ENCODE assay signal across 9 mouse cellular contexts in genomic region chr2:154657486-154658237, GRCm38 (mm10). TPM values are rescaled to one million over a fixed set of nuclear protein-coding genes. Genes with fewer than 3 reads are reported as not detected.
DNase-seq lines count a peak whose midpoint lies in the region; ATAC-seq and TF ChIP-seq lines count a peak whose summit lies in the region.
"Had no signal": no experiment of that assay in that cellular context is flagged by ENCODE, and none has a peak within 500 bp of the region (broad histone marks: within the 10 kb centered on the region; RNA-seq: fewer than 3 reads in every experiment).

No protein-coding gene starts in this region.

- in situ Hi-C loops in ES-E14 (cut with MboI; ENCODE audit: low sequenced_read_pairs in 2 of 2, unreplicated experiment in 2 of 2): no loop called here

- peaks cover 10% of the 10 kb centered on the region for H3K36me3 ChIP-seq in ES-E14 (ENCODE audit: control insufficient read depth, insufficient read depth, low read length, poor library complexity, severe bottlenecking)
- H3K36me3 ChIP-seq in hindbrain, embryonic 12.5 days: peaks cover 17% of the 10 kb centered on the region
- peaks cover 13% of the 10 kb centered on the region; the same call in 1 of the 2 replicates for H3K36me3 ChIP-seq in liver, embryonic 11.5 days (ENCODE audit: control insufficient read depth, insufficient read depth, low read length)

- DNase-seq in 3T3-L1 (ENCODE audit: low read depth, low spot score): peak; percentile 85
- no peak for DNase-seq in ES-E14 (ENCODE audit: low read depth, low spot score)
- DNase-seq in liver, embryonic 11.5 days (ENCODE audit: low spot score): peak; percentile 50
- peak; percentile 65 for DNase-seq in monocyte, adult 2 months (ENCODE audit: low read depth in 1 of 2, low spot score in 2 of 2)
- DNase-seq in layer of hippocampus, postnatal 36 days: no peak
- DNase-seq in cerebellum, adult 11-12 months: no peak

- H3K27me3 ChIP-seq in hindbrain, embryonic 12.5 days: no peaks in the 10 kb centered on the region
- H3K27me3 ChIP-seq in liver, embryonic 11.5 days (replicated peaks; ENCODE audit: control insufficient read depth, insufficient read depth, low read length): no peaks in the 10 kb centered on the region

- peak overlapping the region; percentile 84 to 96 for H3K4me3 ChIP-seq in ES-E14 (ENCODE audit: insufficient read depth in 1 of 2, low read depth in 1 of 2, low read length in 2 of 2, poor library complexity in 1 of 2, severe bottlenecking in 1 of 2)
- peak overlapping the region; percentile 89 for H3K4me3 ChIP-seq in hindbrain, embryonic 12.5 days
- peak overlapping the region; percentile 82 for H3K4me3 ChIP-seq in liver, embryonic 11.5 days (ENCODE audit: low read depth, low read length)

- no peaks in the 10 kb centered on the region for H3K9me3 ChIP-seq in ES-E14 (ENCODE audit: control insufficient read depth, insufficient read depth, low read depth, low read length)
- H3K9me3 ChIP-seq in hindbrain, embryonic 12.5 days (replicated peaks): no peaks in the 10 kb centered on the region
- H3K9me3 ChIP-seq in liver, embryonic 11.5 days (ENCODE audit: control insufficient read depth, low read length): no peaks in the 10 kb centered on the region

- no peak overlapping the region for H3K27ac ChIP-seq in ES-E14 (ENCODE audit: insufficient read depth, low read depth, low read length, poor library complexity, severe bottlenecking)
- peak overlapping the region; percentile 79 for H3K27ac ChIP-seq in hindbrain, embryonic 12.5 days
- H3K27ac ChIP-seq in liver, embryonic 11.5 days (ENCODE audit: low read depth, low read length): peak overlapping the region; percentile 83

- peaks cover 7 to 11% of the 10 kb centered on the region in 2 experiments; a peak in 3 of 4 replicates for H3K4me1 ChIP-seq in ES-E14 (ENCODE audit: control insufficient read depth in 2 of 2, insufficient read depth in 2 of 2, low read length in 2 of 2, poor library complexity in 1 of 2)
- peaks cover 22% of the 10 kb centered on the region for H3K4me1 ChIP-seq in hindbrain, embryonic 12.5 days
- H3K4me1 ChIP-seq in liver, embryonic 11.5 days (replicated peaks; ENCODE audit: control insufficient read depth, insufficient read depth, low read length): peaks cover 28% of the 10 kb centered on the region

- peak overlapping the region; percentile 85 for H3K9ac ChIP-seq in ES-E14 (ENCODE audit: insufficient read depth, low read depth, low read length, poor library complexity, severe bottlenecking)
- peak overlapping the region; percentile 95 for H3K9ac ChIP-seq in hindbrain, embryonic 12.5 days
- H3K9ac ChIP-seq in liver, embryonic 11.5 days (ENCODE audit: low read depth, low read length): peak overlapping the region; percentile 85

- peak; percentile 51 for ATAC-seq in erythroid progenitor cell, adult 5-6 weeks (replicated peaks; ENCODE audit: low FRiP score, poor library complexity, severe bottlenecking)
- no peak for ATAC-seq in hindbrain, embryonic 12.5 days (ENCODE audit: low FRiP score)
- peak; percentile 19; the same call in 1 of the 2 replicates for ATAC-seq in liver, embryonic 11.5 days (replicated peaks; ENCODE audit: low FRiP score)

- WGBS in hindbrain, embryonic 12.5 days: 18% methylated on average over 12 of the region's 12 CpGs
- 3% methylated on average over 12 of the region's 12 CpGs for WGBS in liver, embryonic 11.5 days

- H3K4me2 ChIP-seq in hindbrain, embryonic 12.5 days (replicated peaks): peak overlapping the region; percentile 94
- H3K4me2 ChIP-seq in liver, embryonic 11.5 days: peak overlapping the region; percentile 76

TF ChIP-seq in ES-E14, 5 proteins besides CTCF, POLR2A, EP300 and RAD21:
- TF ChIP-seq ZC3H11A (IDR thresholded peaks at IDR 0.05; ENCODE audit: borderline replicate concordance, low read depth, low read length) (no peak), ZNF384 (IDR thresholded peaks at IDR 0.05; ENCODE audit: low read depth, low read length) (no peak), CHD2 (IDR thresholded peaks at IDR 0.05; ENCODE audit: low read depth, low read length) (no peak), MAFK (IDR thresholded peaks at IDR 0.05; ENCODE audit: insufficient read depth, low read depth, low read length) (no peak), HCFC1 (IDR thresholded peaks at IDR 0.05; ENCODE audit: borderline replicate concordance, insufficient read depth, low read length) (no peak)
TF ChIP-seq in ES-E14: peak in this region for 0.

RNA-seq across cellular contexts. Expression of gene Chmp4b, which starts 6.2 kb away (rescaled TPM):
- 60.4 and 94.3 TPM in 2 replicates for total RNA-seq in ES-E14 (2012; rRNA removed)
- total RNA-seq in erythroid progenitor cell, adult 5-6 weeks (2015; ENCODE audit: low replicate concordance): 58.0 and 78.4 TPM in 2 replicates
- 45.3 and 70.0 TPM in 2 replicates for total RNA-seq in erythroid progenitor cell, adult 5-6 weeks (2017; ENCODE audit: low replicate concordance)
- 26.6 and 28.4 TPM in 2 replicates for polyA plus RNA-seq in hindbrain, embryonic 12.5 days (2016; fragmentation: Nextera tagmentation; extraction: Ambion mirVana)
- polyA plus RNA-seq in liver, embryonic 11.5 days (2014; fragmentation: Nextera tagmentation; extraction: Ambion mirVana): 9.3 and 10.9 TPM in 2 replicates
- 100 to 1,000 TPM; 212 to 220 TPM for total RNA-seq in layer of hippocampus, postnatal 36 days (2021)

RNA-seq across cellular contexts. Expression of gene 4930519P11Rik, which starts 44.4 kb away (rescaled TPM):
- 0.67 TPM in 1 of 2 replicates, not detected in the other for total RNA-seq in ES-E14 (2012; rRNA removed)
- 11.5 TPM in 1 of 2 replicates, not detected in the other for total RNA-seq in erythroid progenitor cell, adult 5-6 weeks (2015; ENCODE audit: low replicate concordance)
- total RNA-seq in erythroid progenitor cell, adult 5-6 weeks (2017; ENCODE audit: low replicate concordance): not detected in 2 replicates
- polyA plus RNA-seq in hindbrain, embryonic 12.5 days (2016; fragmentation: Nextera tagmentation; extraction: Ambion mirVana): not detected in 2 replicates
- not detected in 2 replicates for polyA plus RNA-seq in liver, embryonic 11.5 days (2014; fragmentation: Nextera tagmentation; extraction: Ambion mirVana)
- not detected for total RNA-seq in layer of hippocampus, postnatal 36 days (2021)
- total RNA-seq: left cerebral cortex, postnatal 14 days had no signal

RNA-seq across cellular contexts. Expression of gene Zfp341, which starts 44.6 kb away (rescaled TPM):
- 3.2 and 4.0 TPM in 2 replicates for total RNA-seq in ES-E14 (2012; rRNA removed)
- 3.2 and 3.8 TPM in 2 replicates for total RNA-seq in erythroid progenitor cell, adult 5-6 weeks (2015; ENCODE audit: low replicate concordance)
- 1.3 and 2.7 TPM in 2 replicates for total RNA-seq in erythroid progenitor cell, adult 5-6 weeks (2017; ENCODE audit: low replicate concordance)
- polyA plus RNA-seq in hindbrain, embryonic 12.5 days (2016; fragmentation: Nextera tagmentation; extraction: Ambion mirVana): 1.1 and 1.3 TPM in 2 replicates
- 1.3 and 1.5 TPM in 2 replicates for polyA plus RNA-seq in liver, embryonic 11.5 days (2014; fragmentation: Nextera tagmentation; extraction: Ambion mirVana)
- 10 to 100 TPM in 1 of 2 experiments, 1 to 10 TPM in 1; 9.2 to 10.1 TPM for total RNA-seq in layer of hippocampus, postnatal 36 days (2021)

RNA-seq across cellular contexts. Expression of gene Pxmp4, which starts 54.2 kb away (rescaled TPM):
- total RNA-seq in ES-E14 (2012; rRNA removed): 8.6 and 10.5 TPM in 2 replicates
- 15.5 and 22.7 TPM in 2 replicates for total RNA-seq in erythroid progenitor cell, adult 5-6 weeks (2015; ENCODE audit: low replicate concordance)
- 14.4 and 17.0 TPM in 2 replicates for total RNA-seq in erythroid progenitor cell, adult 5-6 weeks (2017; ENCODE audit: low replicate concordance)
- 14.1 and 14.3 TPM in 2 replicates for polyA plus RNA-seq in hindbrain, embryonic 12.5 days (2016; fragmentation: Nextera tagmentation; extraction: Ambion mirVana)
- polyA plus RNA-seq in liver, embryonic 11.5 days (2014; fragmentation: Nextera tagmentation; extraction: Ambion mirVana): 25.2 and 25.6 TPM in 2 replicates
- total RNA-seq in layer of hippocampus, postnatal 36 days (2021): 10 to 100 TPM in 1 of 2 experiments, 1 to 10 TPM in 1; 10.0 to 10.5 TPM

Comparison
In these comparisons a context has a peak if more than half of its experiments do, and no peak if none do; other contexts are left out.
1. DNase-seq: peak in 3T3-L1 (single experiment), liver, embryonic 11.5 days (single experiment) and monocyte, adult 2 months (2 of 2); none in ES-E14 (single experiment), layer of hippocampus, postnatal 36 days (0 of 2) and cerebellum, adult 11-12 months (single experiment).
2. Peak in every context shown above with its lines, with median percentiles within 50 percentile points of each other: H3K4me3 ChIP-seq and H3K9ac ChIP-seq.